Mouse (Mus musculus) C2C12 (cell line): ENCODE results near the gene Bdp1.
A peak's percentile ranks its signal among the peaks of the same experiment; 100 is the strongest.

ENCODE experiments used
- CTCF ChIP-seq: IDR thresholded peaks from one replicate; pipeline ENCODE4 v1.5.1; 2011; ENCODE audit not compliant: control insufficient read depth, insufficient read depth, insufficient read length
- MAX ChIP-seq: IDR thresholded peaks from one replicate; pipeline ENCODE4 v1.6.1; 2011; ENCODE audit warnings: mild to moderate bottlenecking, control low read depth
- MYOD1 ChIP-seq: IDR thresholded peaks from one replicate; pipeline ENCODE4 v1.6.1; 2011; ENCODE audit warnings: low read depth; ENCODE audit not compliant: control insufficient read depth, insufficient read length
- USF1 ChIP-seq: IDR thresholded peaks from one replicate; pipeline ENCODE4 v1.6.1; 2011; ENCODE audit warnings: low read depth, mild to moderate bottlenecking, control low read depth, moderate library complexity

DNA sequence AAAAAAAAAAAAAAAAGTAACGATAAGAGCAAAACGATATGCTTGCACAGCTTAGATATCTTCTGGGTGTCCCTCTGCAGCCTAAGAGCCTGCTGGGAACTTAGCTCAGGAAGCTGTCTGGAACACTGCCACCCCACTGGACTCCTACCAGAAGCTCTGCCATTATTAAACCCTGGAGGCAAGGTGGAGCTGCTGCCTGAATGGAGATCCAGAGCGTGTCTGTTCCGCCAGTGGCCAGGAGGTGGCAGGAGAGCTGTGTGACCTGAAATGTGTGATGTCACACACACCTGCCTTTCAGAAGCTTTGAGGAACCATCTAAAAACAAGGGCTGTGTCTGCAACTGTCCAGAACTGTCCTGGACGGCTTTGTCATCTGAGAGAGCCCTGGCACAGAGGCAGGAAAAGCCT, 102.1 kb downstream of the Bdp1 start:
- TF ChIP-seq USF1 = no peak
- no peak for TF ChIP-seq MAX
- no peak for TF ChIP-seq MYOD1
- TF ChIP-seq CTCF = peak; percentile 76
